Mouse (Mus musculus) hindbrain, embryonic 13.5 days (tissue): ENCODE measurements at regions not wholly inside any gene's neighbourhood (a gene's known extent, or its start where the extent isn't known, plus 50 kb on each side); places are given as distances from the start of the nearest gene placed in this dataset.

Experiments used
- ATAC-seq: fragments of 200-750 bp; cut with Nextera tagmentation; 2 replicates; pipeline ENCODE4 v1.8.0; 2017; ENCODE audit warnings: moderate TSS enrichment; ENCODE audit not compliant: low FRiP score
- H3K27ac ChIP-seq: fragments of 300-500 bp; sonication (generic); 2 replicates; pipeline ENCODE4 v1.5.1; 2015; ENCODE audit warnings: inconsistent platforms, mild to moderate bottlenecking, moderate library complexity
- H3K27me3 ChIP-seq: fragments of 300-500 bp; sonication (generic); 2 replicates; pipeline ENCODE4 v1.6.1; 2015; ENCODE audit warnings: mild to moderate bottlenecking, inconsistent platforms
- H3K36me3 ChIP-seq: fragments of 300-500 bp; sonication (generic); 2 replicates; pipeline ENCODE4 v1.6.1; 2015; ENCODE audit warnings: mild to moderate bottlenecking, inconsistent platforms
- H3K4me1 ChIP-seq: fragments of 300-500 bp; sonication (generic); replicated peaks from 2 replicates; pipeline ENCODE4 v1.6.1; 2015; ENCODE audit warnings: inconsistent platforms
- H3K4me2 ChIP-seq: fragments of 300-500 bp; sonication (generic); 2 replicates; pipeline ENCODE4 v1.6.1; 2015; ENCODE audit warnings: inconsistent platforms, mild to moderate bottlenecking, moderate library complexity
- H3K4me3 ChIP-seq: fragments of 300-500 bp; sonication (generic); 2 replicates; pipeline ENCODE4 v1.5.1; 2015; ENCODE audit warnings: mild to moderate bottlenecking, inconsistent platforms
- H3K9ac ChIP-seq: fragments of 300-500 bp; sonication (generic); 2 replicates; pipeline ENCODE4 v1.6.1; 2015; ENCODE audit warnings: mild to moderate bottlenecking, inconsistent platforms
- H3K9me3 ChIP-seq: fragments of 300-500 bp; sonication (generic); 2 replicates; pipeline ENCODE4 v1.6.1; 2016; ENCODE audit warnings: inconsistent platforms
- WGBS: fragments of 180-500 bp; shearing (Covaris S2); methylation state at CpG from one replicate; pipeline ENCODE4 v1.1.7; 2015; 5-methylcytosine and 5-hydroxymethylcytosine counted together

DNA sequence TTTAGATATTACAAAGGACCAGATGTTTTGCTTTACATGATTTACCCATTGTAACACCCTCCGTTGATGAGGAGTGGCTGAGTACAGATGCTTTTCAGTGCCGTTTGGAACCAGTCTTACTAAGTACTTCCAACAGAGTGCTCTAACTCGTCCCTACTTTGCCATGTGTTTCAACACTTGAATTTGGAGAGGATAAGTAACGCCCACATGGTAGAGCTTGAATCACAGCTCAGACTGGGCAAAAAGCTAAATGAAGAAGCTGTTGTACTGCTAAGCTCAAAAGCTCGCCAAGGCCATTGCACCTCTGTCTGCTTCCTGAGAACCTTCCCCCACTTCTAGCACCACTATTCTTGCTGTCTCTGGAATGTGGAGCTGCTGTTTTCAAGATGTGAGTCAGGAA lies 471.1 kb downstream of the Nfib start:
- Histone ChIP-seq H3K4me3 (no peak overlapping the region), H3K9ac (no peak overlapping the region), H3K4me1 (no peaks in the 10 kb centered on the region), H3K9me3 (no peaks in the 10 kb centered on the region), H3K4me2 (no peak overlapping the region), H3K36me3 (no peaks in the 10 kb centered on the region), H3K27me3 (no peaks in the 10 kb centered on the region), H3K27ac (no peak overlapping the region)
- 84% methylated on average over 5 of the region's 5 CpGs for WGBS
- no peak for ATAC-seq

DNA sequence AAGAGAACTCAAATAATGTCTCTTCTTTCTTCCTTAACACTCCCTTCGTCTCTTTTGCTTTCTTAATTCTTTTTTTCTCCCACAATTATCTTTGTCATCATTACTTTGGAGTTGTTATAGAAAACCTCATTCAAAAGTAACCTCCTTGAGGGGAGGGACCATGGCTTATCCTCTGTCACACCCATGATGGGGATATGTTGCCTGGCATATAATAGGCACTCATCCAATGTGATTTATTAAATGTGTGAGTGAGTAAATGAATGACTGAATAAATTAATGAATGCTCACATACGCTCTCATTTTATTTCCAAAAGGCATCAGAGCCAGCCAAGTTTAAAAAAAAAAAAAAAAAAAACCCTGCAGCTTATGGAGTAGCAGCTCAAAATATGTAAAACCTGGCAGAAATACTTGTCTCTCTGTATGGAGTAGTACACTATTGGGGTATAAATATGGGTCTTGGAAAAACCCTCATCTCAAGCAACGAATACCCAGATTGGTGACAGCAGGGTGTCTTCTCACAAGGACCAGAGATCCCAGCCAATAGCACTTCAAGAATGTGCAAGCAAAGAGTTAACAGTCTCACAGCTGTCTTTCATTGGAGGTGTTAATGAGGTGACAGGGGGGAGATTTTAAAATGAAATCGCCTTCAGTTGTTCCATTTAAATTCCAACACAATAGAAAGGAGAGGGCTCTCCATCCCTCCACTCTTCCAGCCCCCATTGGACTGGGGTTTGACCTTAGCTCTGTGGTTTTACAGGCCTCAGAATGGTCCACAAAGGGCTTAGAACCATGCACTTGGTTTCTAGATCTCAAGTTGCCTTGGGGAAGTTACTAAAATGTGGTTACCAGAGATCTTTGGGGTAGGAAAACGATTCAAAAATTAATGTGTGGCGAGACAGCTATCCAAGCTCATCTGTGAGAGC lies 479.1 kb downstream of the Nfib start:
- no peak for ATAC-seq
- 69% methylated on average over 6 of the region's 6 CpGs for WGBS
- Histone ChIP-seq H3K9me3 (no peaks in the 10 kb centered on the region), H3K36me3 (no peaks in the 10 kb centered on the region), H3K27ac (no peak overlapping the region), H3K4me2 (no peak overlapping the region), H3K4me1 (no peaks in the 10 kb centered on the region), H3K27me3 (no peaks in the 10 kb centered on the region), H3K9ac (no peak overlapping the region), H3K4me3 (no peak overlapping the region)

DNA sequence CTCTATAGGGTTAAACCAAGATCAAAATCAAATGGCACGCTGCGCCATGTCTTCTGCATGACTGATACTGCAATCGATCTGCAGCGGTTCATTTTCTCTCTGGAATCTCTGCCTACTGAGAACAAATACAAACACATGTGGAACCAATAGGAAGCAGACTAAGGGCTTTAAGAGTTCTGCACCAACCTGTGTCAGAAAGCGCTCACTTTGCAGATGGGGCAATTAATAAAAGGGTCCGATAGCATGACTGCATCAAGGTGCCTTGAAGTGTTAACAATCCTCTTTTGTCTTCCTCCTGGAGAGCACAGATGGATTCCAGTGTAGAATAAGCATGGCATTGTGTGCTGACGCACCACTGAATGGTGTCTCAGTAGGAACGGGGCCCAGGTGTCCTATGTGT lies 484.8 kb downstream of the Nfib start:
- Histone ChIP-seq H3K4me2 (no peak overlapping the region), H3K4me1 (peaks cover 12% of the 10 kb centered on the region), H3K4me3 (no peak overlapping the region), H3K27me3 (no peaks in the 10 kb centered on the region), H3K9me3 (no peaks in the 10 kb centered on the region), H3K36me3 (no peaks in the 10 kb centered on the region), H3K9ac (no peak overlapping the region), H3K27ac (peak overlapping the region; percentile 36; the same call in 1 of the 2 replicates)
- 31% methylated on average over 8 of the region's 8 CpGs for WGBS
- no peak for ATAC-seq

DNA sequence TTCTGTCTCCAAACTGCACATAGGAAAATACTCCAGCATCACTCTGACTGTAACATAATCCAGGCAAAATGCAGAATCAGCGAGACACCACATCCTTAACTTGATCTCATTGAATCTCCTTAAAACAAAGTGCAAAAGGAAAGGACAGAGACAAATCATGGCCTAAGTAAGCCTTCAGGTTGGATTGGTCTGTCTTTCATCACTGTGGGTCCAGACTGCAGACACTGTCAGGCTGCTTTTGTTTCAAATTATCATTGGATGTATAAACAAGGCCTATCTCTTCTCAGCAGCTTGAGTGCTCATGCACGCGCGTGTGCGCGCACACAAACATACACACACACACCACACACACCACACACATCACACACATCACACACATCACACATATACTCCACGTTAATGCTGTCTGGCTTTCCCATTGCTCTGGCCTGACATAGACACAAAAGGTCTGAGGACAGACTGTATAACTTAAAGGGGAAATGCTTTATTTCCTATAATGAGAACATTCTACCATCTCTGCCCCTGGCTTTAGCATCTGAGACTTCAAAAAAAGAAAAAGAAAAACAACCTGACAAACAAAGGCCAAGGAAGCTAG lies 485.3 kb downstream of the Nfib start:
- Histone ChIP-seq H3K4me1 (peaks cover 12% of the 10 kb centered on the region), H3K27me3 (no peaks in the 10 kb centered on the region), H3K9ac (no peak overlapping the region), H3K9me3 (no peaks in the 10 kb centered on the region), H3K36me3 (no peaks in the 10 kb centered on the region), H3K4me3 (no peak overlapping the region), H3K27ac (peak overlapping the region; percentile 36; the same call in 1 of the 2 replicates), H3K4me2 (no peak overlapping the region)
- 71% methylated on average over 7 of the region's 7 CpGs for WGBS
- no peak for ATAC-seq

DNA sequence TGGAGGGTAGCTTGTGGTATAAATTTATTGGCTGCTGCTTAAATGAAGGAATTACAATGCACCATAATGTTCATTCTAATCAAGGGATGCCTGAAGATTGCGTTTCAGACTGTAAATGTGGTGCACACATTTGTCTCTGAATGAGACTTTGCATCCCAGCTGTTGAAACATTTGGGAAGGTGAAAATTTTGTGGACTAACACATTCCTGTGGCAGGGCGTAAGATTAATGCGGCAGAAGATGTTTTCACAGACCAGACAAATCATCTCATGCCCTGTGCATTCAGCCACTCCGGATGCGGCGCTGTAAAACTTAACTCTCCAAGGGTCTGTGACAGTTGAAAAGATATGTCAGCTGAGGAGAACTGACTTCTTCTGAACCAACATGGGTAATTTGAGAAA lies 486.9 kb downstream of the Nfib start:
- Histone ChIP-seq H3K4me2 (no peak overlapping the region), H3K36me3 (no peaks in the 10 kb centered on the region), H3K4me3 (no peak overlapping the region), H3K4me1 (peaks cover 12% of the 10 kb centered on the region), H3K27ac (no peak overlapping the region), H3K9me3 (no peaks in the 10 kb centered on the region), H3K9ac (no peak overlapping the region), H3K27me3 (no peaks in the 10 kb centered on the region)
- 89% methylated on average over 6 of the region's 6 CpGs for WGBS
- no peak for ATAC-seq

DNA sequence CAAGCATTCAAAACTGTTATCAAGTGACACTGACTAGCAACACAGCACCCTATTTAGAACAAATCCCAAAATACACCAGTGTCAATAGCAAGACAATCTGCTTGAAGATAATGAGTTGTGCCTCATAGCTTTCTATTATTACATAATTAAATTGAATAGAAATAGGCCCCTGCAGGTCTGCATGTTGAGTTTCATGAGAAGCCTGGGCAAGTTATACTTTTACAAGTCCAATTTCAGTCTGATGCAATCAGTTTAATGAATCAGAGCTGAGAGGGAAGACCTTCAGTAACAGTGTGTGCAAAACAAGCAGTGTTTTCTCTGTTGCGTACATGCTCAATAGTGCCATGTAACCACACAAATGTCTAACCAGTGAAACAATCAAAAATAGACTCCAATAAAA lies 498.5 kb downstream of the Nfib start:
- Histone ChIP-seq H3K36me3 (no peaks in the 10 kb centered on the region), H3K27ac (no peak overlapping the region), H3K4me2 (no peak overlapping the region), H3K4me3 (no peak overlapping the region), H3K4me1 (no peaks in the 10 kb centered on the region), H3K9me3 (no peaks in the 10 kb centered on the region), H3K9ac (no peak overlapping the region), H3K27me3 (no peaks in the 10 kb centered on the region)
- ATAC-seq, result no peak
- WGBS, result 97% methylated on average over 1 of the region's 1 CpGs

- no peaks in the 10 kb centered on the region for H3K27me3 ChIP-seq
- no peaks in the 10 kb centered on the region for H3K4me1 ChIP-seq
- no peak overlapping the region for H3K4me3 ChIP-seq
- ATAC-seq, result no peak
- H3K4me2 ChIP-seq, result no peak overlapping the region
- no peak overlapping the region for H3K27ac ChIP-seq
- H3K9ac ChIP-seq, result no peak overlapping the region
- no peaks in the 10 kb centered on the region for H3K9me3 ChIP-seq
- no peaks in the 10 kb centered on the region for H3K36me3 ChIP-seq
- 77% methylated on average over 2 of the region's 2 CpGs for WGBS
Measured at GRCm38 (mm10) chr4:82200306-82200705, 505.2 kb downstream of the Nfib start.

DNA sequence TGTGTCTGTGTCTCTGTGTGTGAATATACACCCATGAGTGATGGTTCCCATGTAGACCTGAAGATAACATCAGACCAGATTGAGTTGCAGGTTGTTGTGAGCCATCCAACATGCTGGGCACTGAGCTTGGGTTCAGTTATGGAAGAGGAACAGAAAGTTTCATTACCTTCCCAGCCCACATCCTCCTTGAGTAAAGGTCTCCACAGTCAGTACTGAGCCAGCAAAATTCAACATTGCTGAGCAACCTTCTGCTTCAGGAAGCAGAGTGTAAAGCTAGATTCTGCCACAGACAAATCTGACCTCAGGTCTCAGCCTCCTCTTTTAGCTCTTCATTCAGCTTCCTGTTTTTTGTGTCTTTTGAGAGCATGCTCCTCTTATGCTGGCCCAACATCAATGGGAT lies 506.4 kb downstream of the Nfib start:
- no peak for ATAC-seq
- H3K9me3 ChIP-seq, result no peaks in the 10 kb centered on the region
- no peaks in the 10 kb centered on the region for H3K36me3 ChIP-seq
- H3K27me3 ChIP-seq, result no peaks in the 10 kb centered on the region
- no peaks in the 10 kb centered on the region for H3K4me1 ChIP-seq
- H3K27ac ChIP-seq, result no peak overlapping the region
- H3K4me3 ChIP-seq, result no peak overlapping the region
- H3K4me2 ChIP-seq, result no peak overlapping the region
- H3K9ac ChIP-seq, result no peak overlapping the region

DNA sequence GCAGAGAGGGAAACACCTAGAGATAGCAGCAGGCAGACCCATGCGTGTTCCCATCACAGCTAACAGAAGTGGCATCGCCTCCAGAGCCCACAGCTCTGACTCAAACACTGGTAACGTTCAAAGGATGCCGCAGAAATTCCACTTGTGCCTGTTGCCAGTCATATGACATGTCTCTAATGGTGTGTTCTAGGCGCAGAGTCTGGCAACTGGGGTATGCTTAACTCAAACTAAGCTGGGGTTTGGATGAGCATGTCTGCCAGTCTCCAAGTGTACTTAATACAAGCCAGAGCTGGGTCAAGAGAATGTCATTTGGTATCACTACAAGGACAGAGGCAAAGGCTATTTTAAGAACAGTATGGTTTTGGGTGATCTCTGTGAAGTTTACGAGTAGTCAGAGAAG lies 507.9 kb downstream of the Nfib start:
- Histone ChIP-seq H3K9ac (no peak overlapping the region), H3K4me3 (no peak overlapping the region), H3K4me1 (no peaks in the 10 kb centered on the region), H3K9me3 (no peaks in the 10 kb centered on the region), H3K4me2 (no peak overlapping the region), H3K36me3 (no peaks in the 10 kb centered on the region), H3K27me3 (no peaks in the 10 kb centered on the region), H3K27ac (no peak overlapping the region)
- 93% methylated on average over 6 of the region's 6 CpGs for WGBS
- no peak for ATAC-seq

DNA sequence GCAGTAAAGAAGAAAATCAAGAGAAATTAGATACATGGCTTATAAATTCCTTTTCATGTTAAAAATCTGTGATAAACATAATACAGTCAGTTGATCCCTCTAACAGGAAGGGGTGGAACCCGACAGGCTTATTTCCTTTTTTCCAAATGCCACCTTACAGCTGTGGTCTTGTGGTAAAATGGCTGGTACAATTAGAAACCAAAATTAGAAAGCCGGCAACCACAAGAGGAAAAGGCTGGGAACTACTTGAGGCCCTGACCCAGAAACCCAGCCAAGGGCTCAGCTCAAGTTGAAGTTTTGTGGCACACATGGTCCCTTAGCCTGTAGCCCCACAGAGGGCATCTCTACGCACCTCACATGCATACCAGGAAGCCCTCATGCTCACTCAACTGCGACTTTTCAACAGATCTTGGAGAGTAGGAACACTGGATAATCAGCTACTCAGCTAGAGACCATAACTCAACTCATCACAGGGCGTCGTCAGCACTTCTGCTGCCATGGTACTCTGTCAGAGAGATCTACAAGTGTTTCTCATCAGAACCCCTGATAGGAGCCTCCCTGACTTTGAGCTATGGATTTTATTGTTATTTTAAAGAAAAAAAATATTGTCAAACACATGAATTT lies 509.4 kb downstream of the Nfib start:
- no peaks in the 10 kb centered on the region for H3K9me3 ChIP-seq
- no peaks in the 10 kb centered on the region for H3K36me3 ChIP-seq
- no peaks in the 10 kb centered on the region for H3K4me1 ChIP-seq
- ATAC-seq, result no peak
- 81% methylated on average over 6 of the region's 6 CpGs for WGBS
- no peak overlapping the region for H3K4me2 ChIP-seq
- no peak overlapping the region for H3K4me3 ChIP-seq
- no peaks in the 10 kb centered on the region for H3K27me3 ChIP-seq
- no peak overlapping the region for H3K27ac ChIP-seq
- no peak overlapping the region for H3K9ac ChIP-seq

DNA sequence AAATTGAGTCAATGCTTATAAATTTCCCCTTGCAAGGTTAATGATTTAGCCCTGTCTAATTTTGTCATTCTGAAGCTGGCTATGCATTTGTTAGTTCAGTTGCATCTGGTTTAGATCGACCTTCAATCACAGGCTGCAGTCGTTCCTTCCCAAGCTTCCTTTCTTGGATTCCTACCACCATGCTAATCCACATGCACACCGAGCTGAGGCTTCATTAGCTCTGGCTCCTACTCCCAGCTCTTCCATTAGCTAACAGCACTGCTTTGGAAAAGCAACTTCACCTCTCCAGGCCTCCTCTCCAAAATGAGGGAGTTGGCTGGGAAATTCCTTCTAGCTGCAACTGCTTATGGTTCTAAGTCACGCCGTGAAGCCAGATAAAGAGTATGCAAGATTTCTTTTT lies 511.6 kb downstream of the Nfib start:
- Histone ChIP-seq H3K9me3 (no peaks in the 10 kb centered on the region), H3K4me1 (no peaks in the 10 kb centered on the region), H3K4me3 (no peak overlapping the region), H3K4me2 (no peak overlapping the region), H3K27me3 (no peaks in the 10 kb centered on the region), H3K36me3 (no peaks in the 10 kb centered on the region), H3K27ac (no peak overlapping the region), H3K9ac (no peak overlapping the region)
- WGBS, result 87% methylated on average over 5 of the region's 5 CpGs
- no peak for ATAC-seq

DNA sequence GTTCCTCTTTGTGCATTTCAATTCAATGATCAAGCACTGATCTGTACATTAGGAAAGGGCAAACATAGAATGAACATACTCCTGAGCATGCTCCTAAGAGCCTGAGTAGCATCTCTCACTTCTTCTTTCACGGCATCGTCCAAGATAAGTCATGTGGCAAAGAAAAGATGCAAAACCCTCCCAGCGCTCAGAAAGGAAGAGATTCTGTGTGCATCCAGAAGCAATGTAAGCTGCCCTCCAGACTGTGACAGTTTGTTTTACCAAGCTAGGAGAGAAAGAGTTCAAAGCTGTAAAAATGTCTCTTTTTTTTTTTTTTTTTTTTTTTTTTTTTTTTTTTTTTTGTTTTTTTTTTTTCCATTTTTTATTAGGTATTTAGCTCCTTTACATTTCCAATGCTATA lies 518.7 kb downstream of the Nfib start:
- H3K4me2 ChIP-seq, result no peak overlapping the region
- H3K4me1 ChIP-seq, result no peaks in the 10 kb centered on the region
- no peak overlapping the region for H3K9ac ChIP-seq
- no peaks in the 10 kb centered on the region for H3K27me3 ChIP-seq
- 98% methylated on average over 3 of the region's 3 CpGs for WGBS
- H3K36me3 ChIP-seq, result no peaks in the 10 kb centered on the region
- H3K4me3 ChIP-seq, result no peak overlapping the region
- ATAC-seq, result no peak
- H3K9me3 ChIP-seq, result no peaks in the 10 kb centered on the region
- H3K27ac ChIP-seq, result no peak overlapping the region

DNA sequence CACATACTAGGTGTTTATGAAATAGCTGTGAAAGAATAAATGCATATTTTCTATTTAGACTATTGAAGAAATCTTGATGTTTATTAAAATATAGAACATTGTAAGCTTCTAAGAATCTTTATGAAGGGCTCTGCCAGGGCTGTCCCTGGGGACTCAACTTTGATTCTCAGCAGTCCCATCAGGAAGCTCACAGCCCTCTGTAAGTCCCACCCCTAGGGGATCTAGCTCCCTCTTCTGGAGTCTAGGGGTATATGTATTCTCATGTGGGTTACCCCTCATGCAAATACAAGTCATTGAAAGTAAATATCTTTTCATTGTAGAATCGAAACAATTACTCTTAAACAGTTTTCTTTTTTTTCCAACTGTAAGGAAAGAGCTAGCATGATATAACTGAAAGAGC lies 521.6 kb downstream of the Nfib start:
- H3K36me3 ChIP-seq, result no peaks in the 10 kb centered on the region
- H3K9ac ChIP-seq, result no peak overlapping the region
- H3K4me2 ChIP-seq, result no peak overlapping the region
- no peaks in the 10 kb centered on the region for H3K4me1 ChIP-seq
- ATAC-seq, result no peak
- no peaks in the 10 kb centered on the region for H3K9me3 ChIP-seq
- H3K27me3 ChIP-seq, result no peaks in the 10 kb centered on the region
- no peak overlapping the region for H3K4me3 ChIP-seq
- WGBS, result 92% methylated on average over 1 of the region's 1 CpGs
- H3K27ac ChIP-seq, result no peak overlapping the region
